Mouse (Mus musculus) cerebellum, postnatal 14 days (tissue): ENCODE results near the gene Cyp2c23.
A peak's percentile ranks its signal among the peaks of the same experiment; 100 is the strongest.

Source experiments
- DNase-seq, 2 experiments: peaks; one replicate each; pipeline ENCODE4 v3.0.0; 2021; ENCODE audit warnings: mixed read lengths in 2 of 2

Gene Cyp2c23

GRCm38 (mm10) chr19:44023066-44023465 lies 5.9 kb downstream of the Cyp2c23 start:
- peak in 1 of 2 experiments; percentile 16 for DNase-seq

- DNase-seq = no peak
These were observed 7.5 kb downstream of the Cyp2c23 start for GRCm38 (mm10) chr19:44021502-44021901.

GRCm38 (mm10) chr19:44019739-44020138 lies 9.3 kb downstream of the Cyp2c23 start:
- no peak for DNase-seq

GRCm38 (mm10) chr19:44013862-44014261 lies 15.1 kb downstream of the Cyp2c23 start:
- no peak for DNase-seq

GRCm38 (mm10) chr19:44008784-44009183 lies 20.2 kb downstream of the Cyp2c23 start:
- DNase-seq = no peak

GRCm38 (mm10) chr19:44007186-44007585 lies 21.8 kb downstream of the Cyp2c23 start:
- DNase-seq = no peak

- DNase-seq = no peak
These were observed 24.0 kb downstream of the Cyp2c23 start for GRCm38 (mm10) chr19:44005025-44005424.

- no peak for DNase-seq
These were observed 24.7 kb downstream of the Cyp2c23 start for GRCm38 (mm10) chr19:44004261-44004660.

GRCm38 (mm10) chr19:44000720-44001119 lies 28.3 kb downstream of the Cyp2c23 start:
- DNase-seq = no peak

GRCm38 (mm10) chr19:44000061-44000460 lies 28.9 kb downstream of the Cyp2c23 start:
- no peak for DNase-seq

- DNase-seq = no peak
These were observed 30.0 kb downstream of the Cyp2c23 start for GRCm38 (mm10) chr19:43998802-43999527.

GRCm38 (mm10) chr19:43998101-43998500 lies 30.9 kb downstream of the Cyp2c23 start:
- no peak for DNase-seq

GRCm38 (mm10) chr19:43995427-43995826 lies 33.6 kb downstream of the Cyp2c23 start:
- no peak for DNase-seq

- DNase-seq = no peak
These were observed 36.5 kb downstream of the Cyp2c23 start for GRCm38 (mm10) chr19:43992464-43992863.

- DNase-seq = no peak
These were observed 38.6 kb downstream of the Cyp2c23 start for GRCm38 (mm10) chr19:43990362-43990761.

- DNase-seq = no peak
These were observed 42.8 kb downstream of the Cyp2c23 start, which contains the start of gene Cpn1 for GRCm38 (mm10) chr19:43986069-43986794. Gene Cpn1 (minus strand): TSS chr19:43986556.

- no peak for DNase-seq
These were observed 47.0 kb downstream of the Cyp2c23 start for GRCm38 (mm10) chr19:43981992-43982391.

- no peak for DNase-seq
These were observed 48.3 kb downstream of the Cyp2c23 start for GRCm38 (mm10) chr19:43980711-43981110.

- no peak for DNase-seq
These were observed 51.2 kb downstream of the Cyp2c23 start for GRCm38 (mm10) chr19:43977799-43978198.

GRCm38 (mm10) chr19:43976661-43977060 lies 52.3 kb downstream of the Cyp2c23 start:
- no peak for DNase-seq

GRCm38 (mm10) chr19:43974221-43974620 lies 54.8 kb downstream of the Cyp2c23 start:
- no peak for DNase-seq

- DNase-seq = no peak
These were observed 55.3 kb downstream of the Cyp2c23 start for GRCm38 (mm10) chr19:43973711-43974110.

- no peak for DNase-seq
These were observed 56.9 kb downstream of the Cyp2c23 start for GRCm38 (mm10) chr19:43972129-43972528.

- no peak for DNase-seq
These were observed 60.5 kb downstream of the Cyp2c23 start for GRCm38 (mm10) chr19:43968436-43969026.
